Mouse (Mus musculus): ENCODE measurements around the gene Ppp2r2d.

The Ppp2r2d gene

DNA sequence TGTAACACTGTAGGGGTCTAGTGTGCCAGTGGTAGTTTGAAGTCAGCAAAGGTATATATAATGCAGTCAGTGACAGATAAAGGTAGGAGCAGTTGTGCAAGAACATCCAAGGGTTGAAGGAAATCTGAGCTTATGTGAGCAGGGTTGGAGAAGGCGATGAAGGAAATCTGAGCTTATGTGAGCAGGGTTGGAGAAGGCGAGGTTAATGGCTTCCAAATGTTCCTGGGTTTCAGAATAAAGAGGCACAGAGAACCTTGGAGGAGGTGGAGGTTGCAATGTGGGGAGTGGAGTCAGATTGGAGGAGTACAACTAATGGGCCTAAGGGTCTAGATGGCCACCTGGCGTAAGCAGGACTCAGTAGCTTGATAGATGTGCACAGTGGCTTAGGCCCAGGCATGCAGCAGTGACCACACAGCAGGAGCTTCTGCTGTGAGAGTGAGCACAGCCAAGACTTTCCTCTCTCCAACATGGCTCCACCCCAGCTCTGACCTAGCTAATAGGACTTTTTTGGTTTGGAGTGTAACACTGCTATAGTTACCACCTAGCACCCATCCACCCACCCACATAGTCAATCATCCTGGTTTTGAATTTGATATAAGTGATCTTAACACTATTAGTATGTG is 18.2 kb downstream of the Ppp2r2d start:
- DNase-seq, result no peak

DNA sequence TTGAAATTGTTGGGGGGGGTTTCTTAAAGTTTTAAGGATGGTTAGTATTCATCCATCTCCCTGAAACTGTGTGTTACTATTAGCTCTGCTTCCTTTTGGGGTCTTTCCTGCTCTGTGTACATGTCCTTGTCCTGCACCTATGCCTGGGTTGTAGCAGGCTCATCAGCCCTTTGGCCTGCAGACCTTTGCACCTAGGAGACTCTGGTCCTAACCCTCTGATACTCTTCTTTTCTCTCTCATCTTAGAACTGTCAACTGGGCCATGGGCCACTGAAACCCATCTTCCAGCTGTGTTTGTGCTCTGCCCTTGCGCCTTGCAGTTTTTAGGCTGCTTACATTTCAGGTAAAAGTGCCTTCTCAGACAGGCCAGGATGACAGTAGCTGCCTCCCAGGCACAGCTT is 18.9 kb downstream of the Ppp2r2d start:
- no peak for DNase-seq

DNA sequence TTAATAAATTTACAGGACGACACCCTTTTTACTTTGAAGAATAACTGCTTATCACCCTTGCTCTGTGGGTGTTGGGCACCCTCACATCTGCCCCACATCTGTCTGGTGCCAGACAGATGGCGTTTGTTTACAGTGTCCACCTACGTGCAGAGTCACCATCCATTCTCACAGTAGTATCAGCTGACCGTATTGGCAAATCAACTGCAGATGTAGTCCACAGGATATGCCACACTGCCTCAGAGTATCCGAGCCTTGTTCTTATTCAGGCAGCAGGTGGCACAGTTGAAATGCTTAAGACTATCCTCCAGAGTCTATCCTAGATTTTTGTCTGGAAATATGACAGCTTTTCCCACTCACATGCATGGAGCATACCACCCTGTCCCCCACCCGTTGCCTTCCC is 21.4 kb downstream of the Ppp2r2d start:
- DNase-seq, result no peak

DNA sequence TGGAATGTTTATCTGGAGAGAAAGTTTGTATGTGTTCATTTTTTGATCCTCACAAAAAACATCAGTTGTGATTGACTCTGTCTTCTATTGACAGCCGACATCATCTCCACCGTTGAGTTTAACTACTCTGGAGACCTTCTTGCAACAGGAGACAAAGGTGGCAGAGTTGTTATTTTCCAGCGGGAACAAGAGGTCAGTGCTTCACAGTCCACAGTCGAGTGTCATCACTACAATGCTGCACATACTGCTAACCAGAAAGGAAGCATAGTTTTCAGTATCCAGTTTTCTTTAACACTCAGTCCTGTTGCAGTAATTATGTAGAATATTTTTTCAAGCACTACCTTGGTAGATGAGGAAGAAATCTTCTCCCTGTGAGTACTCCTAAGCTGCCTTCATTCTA is 22.4 kb downstream of the Ppp2r2d start:
- no peak for DNase-seq

DNA sequence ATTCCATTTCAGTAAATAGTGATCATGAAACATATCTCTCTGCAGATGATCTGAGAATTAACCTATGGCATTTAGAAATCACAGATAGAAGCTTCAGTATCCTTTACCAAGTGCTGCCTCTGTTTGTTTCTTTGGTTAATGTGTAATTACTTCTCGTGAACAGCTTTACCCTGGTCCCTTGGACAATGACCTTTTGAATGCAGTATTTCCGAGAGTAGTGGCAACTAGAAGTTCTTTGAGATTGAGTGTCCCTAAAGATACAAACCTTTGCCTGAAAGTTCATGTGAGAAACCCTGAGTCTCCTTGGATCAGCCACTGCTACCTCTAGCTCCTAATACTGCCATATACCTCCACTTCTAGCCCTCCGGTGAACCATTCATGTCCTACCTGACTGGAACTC is 27.1 kb downstream of the Ppp2r2d start:
- DNase-seq, result no peak

- no peak for DNase-seq
Observed at GRCm38 (mm10) chr7:138875031-138875430, 29.2 kb downstream of the Ppp2r2d start.

GRCm38 (mm10) chr7:138883724-138884123 is 37.8 kb downstream of the Ppp2r2d start:
- no peak for DNase-seq

DNA sequence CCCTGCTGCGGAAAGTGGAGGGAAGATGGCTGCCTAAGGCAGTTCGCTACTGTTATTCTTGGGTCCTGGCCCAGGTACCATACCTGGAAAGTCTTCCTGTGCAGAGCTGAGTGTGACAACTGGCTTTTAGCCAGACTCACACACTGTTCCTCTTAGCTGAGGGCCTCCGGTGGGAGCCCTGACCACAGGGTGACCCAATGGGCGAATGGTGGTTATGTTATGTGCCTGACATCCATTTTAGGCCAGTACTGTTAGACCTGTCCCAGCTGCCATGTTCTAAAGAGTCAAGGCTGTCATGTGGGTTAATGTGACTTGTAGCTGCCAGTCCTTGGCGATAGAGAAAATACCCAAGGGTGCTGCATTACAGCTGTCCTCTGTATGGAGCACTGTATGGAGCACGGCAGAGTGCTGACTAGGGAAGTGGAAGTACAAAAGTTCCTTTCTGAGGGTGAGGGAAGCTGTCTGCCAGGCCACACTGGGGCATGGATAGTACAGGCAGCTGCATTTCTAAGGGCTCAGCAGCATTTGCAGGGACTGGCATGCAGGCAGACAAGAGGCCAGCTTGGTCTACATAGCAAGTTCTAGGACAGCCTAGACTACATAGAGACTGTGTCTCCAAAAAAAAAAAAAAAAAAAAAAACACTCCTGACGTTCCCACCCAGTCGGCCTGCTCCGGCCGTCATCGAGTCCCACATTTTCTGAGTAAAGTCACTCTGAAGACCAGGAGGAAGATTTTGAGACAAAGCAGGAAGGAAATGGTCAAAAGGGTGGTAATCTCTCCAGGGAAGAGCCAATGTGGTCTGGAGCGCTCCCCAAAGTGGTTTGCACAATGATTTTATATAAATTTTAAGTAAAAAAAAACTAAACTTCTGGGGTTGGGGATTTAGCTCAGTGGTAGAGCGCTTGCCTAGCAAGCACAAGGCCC is 39.7 kb downstream of the Ppp2r2d start:
- DNase-seq, result no peak

- DNase-seq, result no peak
Observed at GRCm38 (mm10) chr7:138898122-138898521, 52.2 kb downstream of the Ppp2r2d start.

DNA sequence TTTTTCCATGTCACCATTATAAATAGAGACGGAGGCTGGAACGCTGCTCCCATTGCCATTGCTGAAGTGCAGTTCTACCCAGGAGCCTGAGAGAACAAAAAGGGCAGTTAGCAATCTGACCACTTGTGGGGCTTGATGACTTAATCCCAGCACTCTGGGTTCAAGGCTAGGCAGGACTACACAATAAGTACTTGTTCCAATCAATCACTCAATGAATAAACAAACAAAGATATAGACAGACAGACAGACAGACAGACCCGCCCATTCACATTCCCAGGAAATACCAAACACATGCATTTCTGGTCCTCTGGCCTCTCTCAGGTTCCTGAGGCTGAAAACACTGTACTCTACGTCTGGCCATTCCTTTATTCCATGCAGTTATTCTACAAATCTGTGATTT is 52.9 kb downstream of the Ppp2r2d start:
- no peak for DNase-seq

GRCm38 (mm10) chr7:138903886-138904435 is 58.1 kb downstream of the Ppp2r2d start:
- DNase-seq, result no peak

DNA sequence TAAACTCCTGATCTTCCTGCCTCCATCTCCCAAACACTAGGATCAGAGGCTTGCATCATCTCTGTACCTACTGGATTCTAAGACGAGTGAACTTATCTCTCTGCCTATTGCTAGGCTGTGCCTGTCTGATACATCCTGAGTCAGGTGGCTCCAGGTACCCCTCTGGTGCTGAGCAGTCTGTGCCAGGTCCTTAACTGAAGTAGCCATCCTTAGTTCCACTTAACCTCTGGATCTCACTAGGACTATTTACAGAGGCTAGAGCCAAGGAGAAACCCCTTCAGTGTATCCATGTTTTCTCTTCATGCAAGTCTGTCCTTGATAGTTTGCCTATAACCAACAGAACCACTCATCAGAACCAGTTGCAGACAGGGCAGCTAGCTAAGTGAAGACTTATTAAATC is 60.6 kb downstream of the Ppp2r2d start:
- no peak for DNase-seq

- DNase-seq, result no peak
Observed at GRCm38 (mm10) chr7:138907043-138907442, 61.2 kb downstream of the Ppp2r2d start.

DNA sequence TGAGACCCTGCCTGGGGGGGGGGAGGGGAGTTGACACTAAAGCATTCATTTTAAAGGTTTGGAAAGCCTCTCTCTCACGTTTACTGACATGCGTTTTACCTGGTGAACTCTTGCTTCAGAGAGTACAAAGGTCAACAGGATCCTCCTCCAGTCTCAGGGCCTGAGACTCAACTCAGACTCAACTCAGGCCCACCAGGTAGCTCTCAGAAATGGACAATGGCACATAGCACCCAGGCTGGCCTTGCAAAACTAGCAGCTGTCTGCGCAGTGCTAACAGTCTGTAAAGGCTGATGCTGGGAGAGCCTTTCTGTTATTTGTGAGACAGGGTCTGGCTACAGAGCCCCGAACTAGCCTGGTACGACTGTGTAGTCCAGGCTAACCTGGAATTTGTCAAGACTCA is 62.1 kb downstream of the Ppp2r2d start:
- no peak for DNase-seq

GRCm38 (mm10) chr7:138908768-138909276 is 62.9 kb downstream of the Ppp2r2d start:
- no peak for DNase-seq

DNA sequence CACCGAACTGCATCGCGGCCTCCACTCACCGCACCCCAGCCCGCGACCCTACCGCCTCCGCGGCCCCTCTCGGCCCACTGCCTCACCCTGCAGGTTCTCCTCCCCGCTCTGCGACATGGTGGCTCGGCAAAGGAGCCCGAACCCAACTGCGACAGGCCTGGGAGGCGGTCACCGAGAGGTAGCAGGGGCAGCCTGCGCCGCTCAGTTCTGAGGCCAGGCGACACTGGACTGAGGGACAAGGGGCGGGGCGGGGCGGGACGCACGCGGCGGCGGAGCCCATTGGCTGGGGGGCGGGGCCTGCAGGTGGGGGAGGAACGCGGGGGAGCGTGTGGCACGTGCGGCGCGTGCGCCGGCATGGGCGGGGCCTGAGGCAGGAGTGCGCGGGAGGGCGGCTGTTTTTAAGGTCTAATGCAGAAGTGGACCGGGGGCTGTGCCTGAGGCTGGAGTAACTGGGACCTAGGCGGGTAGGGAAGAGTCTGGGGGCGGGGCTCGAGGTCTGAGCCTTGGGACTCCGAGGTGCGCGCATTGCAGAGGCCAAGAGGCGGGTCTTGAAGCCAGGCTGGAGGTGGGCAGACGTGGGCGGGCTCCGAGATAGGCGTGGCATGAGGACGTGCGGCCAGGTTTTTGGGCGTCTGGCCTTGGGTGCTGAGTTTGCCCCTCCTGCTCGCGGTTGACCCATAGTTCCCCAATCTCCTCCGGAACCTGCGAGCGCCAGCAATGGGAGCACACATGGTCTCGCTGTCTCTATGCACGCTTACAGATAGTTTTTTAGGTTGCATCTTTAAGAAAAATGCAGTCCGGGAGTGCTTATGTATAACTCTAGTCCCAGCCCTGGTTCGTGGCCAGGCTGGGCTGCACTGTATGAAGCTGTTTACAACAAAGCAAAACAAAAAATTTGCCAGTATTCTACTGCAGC is 63.7 kb downstream of the Ppp2r2d start, which contains the start of gene Bnip3:
Bnip3 (minus strand) TSS at position 243 of the 916 bp plus-strand sequence.
- DNase-seq, result peak; percentile 81 to 83

- DNase-seq, result no peak
Observed at GRCm38 (mm10) chr7:138910193-138910562, 64.3 kb downstream of the Ppp2r2d start.

- no peak for DNase-seq
Observed at GRCm38 (mm10) chr7:138913616-138914015, 67.7 kb downstream of the Ppp2r2d start.

DNA sequence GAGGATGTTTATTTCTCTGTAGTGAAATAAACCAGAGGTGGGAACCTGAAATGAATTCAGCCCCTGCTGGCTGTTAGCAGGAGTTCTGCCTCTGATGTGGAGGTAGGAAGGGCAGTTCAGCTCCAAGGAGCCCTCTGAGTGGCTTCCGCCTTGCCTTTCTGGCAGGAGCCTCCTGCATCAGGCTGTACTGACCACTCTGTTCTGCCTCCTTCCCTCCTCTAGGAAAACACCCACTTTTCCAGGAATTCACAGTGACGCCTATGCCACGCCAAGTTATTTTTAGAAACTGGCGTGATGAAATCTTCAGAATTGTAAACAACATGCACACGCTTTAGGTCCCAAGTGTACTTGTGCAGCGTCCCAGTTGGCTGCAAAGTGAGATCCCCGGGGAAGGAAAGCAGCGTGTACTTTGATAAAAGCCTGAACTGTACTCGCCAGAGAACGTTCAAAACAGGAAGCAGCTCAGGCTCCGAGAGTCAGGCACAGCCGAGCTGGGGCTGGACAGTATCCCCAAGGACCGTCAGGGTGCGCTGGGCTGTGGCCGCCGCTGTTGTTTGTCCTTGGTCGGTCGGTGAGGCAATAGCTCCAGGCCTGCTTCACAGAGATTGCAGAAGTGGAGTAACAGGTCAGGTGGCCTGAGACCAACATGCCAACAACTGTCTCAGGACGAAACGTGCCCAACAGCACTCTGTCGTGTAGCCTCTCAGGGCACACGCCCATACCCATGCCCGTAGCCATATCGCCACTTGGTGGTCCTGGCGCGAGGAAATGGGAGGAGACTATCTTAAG is 73.5 kb downstream of the Ppp2r2d start:
- DNase-seq, result peak in 1 of 2 experiments; percentile 8

- no peak for DNase-seq
Observed at GRCm38 (mm10) chr7:138921611-138922010, 75.7 kb downstream of the Ppp2r2d start.

DNA sequence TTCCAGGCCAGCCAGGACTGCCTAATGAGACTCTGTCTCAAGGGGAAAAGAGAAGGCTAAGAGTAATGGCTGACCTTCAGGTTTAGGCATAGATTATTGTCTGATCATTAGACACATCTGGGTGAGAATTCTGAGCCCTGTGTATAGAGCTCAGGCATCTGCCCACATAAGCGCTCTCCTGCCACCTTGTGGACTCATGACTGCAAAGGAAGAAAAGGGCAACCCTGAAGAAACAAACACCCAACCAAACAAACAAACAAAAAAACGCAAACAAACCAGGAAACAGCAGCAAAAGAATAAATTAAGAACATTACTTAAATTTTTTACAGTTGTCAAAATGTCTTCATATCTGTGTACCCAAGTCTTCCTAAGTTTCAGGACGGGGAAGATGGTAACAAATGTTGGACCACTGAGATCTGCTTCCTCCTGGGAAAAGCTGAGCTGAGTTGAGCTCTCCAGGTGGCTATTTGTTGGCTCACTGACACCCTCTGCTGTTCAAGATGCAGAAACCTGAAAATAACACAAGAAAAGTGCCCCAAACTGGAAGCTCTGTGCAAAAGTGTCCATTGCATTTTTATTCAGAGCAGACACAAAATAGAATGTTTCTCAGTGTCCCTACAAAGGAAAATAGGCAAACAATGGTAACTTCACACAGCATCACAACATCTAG is 78.0 kb downstream of the Ppp2r2d start:
- DNase-seq, result peak in 1 of 2 experiments; percentile 7

Measured in thymus, postnatal 36 days (tissue).